Mouse (Mus musculus) ovary, postnatal 36 days (tissue): ENCODE results near the gene Lima1.
"Not testable (repeated sequence)": the region's sequence is repeated elsewhere in the genome, so short reads cannot be mapped to it uniquely, and the experiment has no call there.

Experiments
- DNase-seq: peaks from one replicate; pipeline ENCODE4 v3.0.0; 2022; ENCODE audit warnings: low spot score, mixed read lengths

The Lima1 gene

GRCm38 (mm10) chr15:99875334-99875869 lies at the start of gene Lima1:
Lima1 (minus strand) TSS chr15:99875456.
- DNase-seq: peak; percentile 89

- no peak for DNase-seq
These were observed 44.4 kb upstream of the Lima1 start for GRCm38 (mm10) chr15:99919601-99920158.

- DNase-seq: no peak
These were observed 42.0 kb upstream of the Lima1 start for GRCm38 (mm10) chr15:99917264-99917663.

- no peak for DNase-seq
These were observed 39.4 kb upstream of the Lima1 start for GRCm38 (mm10) chr15:99914613-99915012.

GRCm38 (mm10) chr15:99911785-99912184 lies 36.5 kb upstream of the Lima1 start:
- DNase-seq: no peak

- peak; percentile 16 for DNase-seq
These were observed 34.2 kb upstream of the Lima1 start for GRCm38 (mm10) chr15:99909339-99909996.

- DNase-seq: no peak
These were observed 32.3 kb upstream of the Lima1 start for GRCm38 (mm10) chr15:99907514-99907913.

GRCm38 (mm10) chr15:99907041-99907440 lies 31.8 kb upstream of the Lima1 start:
- no peak for DNase-seq

- DNase-seq: no peak
These were observed 29.6 kb upstream of the Lima1 start for GRCm38 (mm10) chr15:99904841-99905240.

GRCm38 (mm10) chr15:99904333-99904732 lies 29.1 kb upstream of the Lima1 start:
- peak; percentile 81 for DNase-seq

GRCm38 (mm10) chr15:99903227-99903626 lies 28.0 kb upstream of the Lima1 start:
- no peak for DNase-seq

GRCm38 (mm10) chr15:99902786-99903185 lies 27.5 kb upstream of the Lima1 start:
- DNase-seq: no peak

GRCm38 (mm10) chr15:99896621-99897020 lies 21.4 kb upstream of the Lima1 start:
- no peak for DNase-seq

- no peak for DNase-seq
These were observed 16.1 kb upstream of the Lima1 start for GRCm38 (mm10) chr15:99891355-99891754.

GRCm38 (mm10) chr15:99890412-99891236 lies 15.4 kb upstream of the Lima1 start:
- peak; percentile 24 for DNase-seq

GRCm38 (mm10) chr15:99889275-99889874 lies 14.1 kb upstream of the Lima1 start:
- no peak for DNase-seq

- not testable (repeated sequence) for DNase-seq
These were observed 11.9 kb upstream of the Lima1 start for GRCm38 (mm10) chr15:99887130-99887529.

- no peak for DNase-seq
These were observed 8.8 kb upstream of the Lima1 start for GRCm38 (mm10) chr15:99884038-99884437.

GRCm38 (mm10) chr15:99878541-99878940 lies 3.3 kb upstream of the Lima1 start:
- no peak for DNase-seq

- DNase-seq: no peak
These were observed 483 bp downstream of the Lima1 start for GRCm38 (mm10) chr15:99874612-99875333.

- DNase-seq: no peak
These were observed 2.7 kb downstream of the Lima1 start for GRCm38 (mm10) chr15:99872543-99872942.

- DNase-seq: no peak
These were observed 7.6 kb downstream of the Lima1 start for GRCm38 (mm10) chr15:99867654-99868053.
